Mouse (Mus musculus): ENCODE measurements around the gene Zfp710.

- no peak for TF ChIP-seq CTCF (IDR thresholded peaks at IDR 0.05; ENCODE audit: borderline replicate concordance, insufficient read depth, low read length)
- TF ChIP-seq POLR2A (IDR thresholded peaks at IDR 0.05; ENCODE audit: low read depth, low read length) = no peak
These were observed 69.9 kb downstream of the Zfp710 start for GRCm38 (mm10) chr7:80094481-80094880.
